Mouse (Mus musculus): ENCODE results near the gene Tsen54.
A peak's percentile ranks its signal among the peaks of the same experiment; 100 is the strongest.
"Not testable (repeated sequence)": the region's sequence is repeated elsewhere in the genome, so short reads cannot be mapped to it uniquely, and the experiment has no call there.

The Tsen54 gene

GRCm38 (mm10) chr11:115831518-115831917, 17.0 kb downstream of the Tsen54 start:
- DNase-seq: no peak

- no peak for DNase-seq
These were observed 17.5 kb downstream of the Tsen54 start for GRCm38 (mm10) chr11:115832064-115832463.

- no peak for DNase-seq
These were observed 18.0 kb downstream of the Tsen54 start for GRCm38 (mm10) chr11:115832523-115832922.

- DNase-seq: no peak
These were observed 18.5 kb downstream of the Tsen54 start for GRCm38 (mm10) chr11:115833021-115833513.

GRCm38 (mm10) chr11:115834033-115834432, 19.5 kb downstream of the Tsen54 start:
- DNase-seq: no peak

GRCm38 (mm10) chr11:115836656-115837395, 22.3 kb downstream of the Tsen54 start:
- DNase-seq: no peak

GRCm38 (mm10) chr11:115837606-115838345, 23.3 kb downstream of the Tsen54 start:
- DNase-seq: no peak

- no peak for DNase-seq
These were observed 24.4 kb downstream of the Tsen54 start for GRCm38 (mm10) chr11:115838895-115839311.

- no peak for DNase-seq
These were observed 25.2 kb downstream of the Tsen54 start for GRCm38 (mm10) chr11:115839732-115840131.

- DNase-seq: no peak
These were observed 26.5 kb downstream of the Tsen54 start for GRCm38 (mm10) chr11:115841044-115841443.

GRCm38 (mm10) chr11:115841961-115842550, 27.5 kb downstream of the Tsen54 start:
- no peak for DNase-seq

- no peak for DNase-seq
These were observed 28.8 kb downstream of the Tsen54 start for GRCm38 (mm10) chr11:115843141-115843890.

GRCm38 (mm10) chr11:115843891-115844239, 29.3 kb downstream of the Tsen54 start:
- DNase-seq: no peak

- DNase-seq: no peak
These were observed 29.7 kb downstream of the Tsen54 start for GRCm38 (mm10) chr11:115844240-115844639.

GRCm38 (mm10) chr11:115845819-115846218, 31.3 kb downstream of the Tsen54 start:
- DNase-seq: no peak

- peak; percentile 52 for DNase-seq
These were observed 40.1 kb downstream of the Tsen54 start for GRCm38 (mm10) chr11:115854674-115855073.

- DNase-seq: not testable (repeated sequence)
These were observed 42.6 kb downstream of the Tsen54 start for GRCm38 (mm10) chr11:115857146-115857545.

GRCm38 (mm10) chr11:115857936-115858335, 43.4 kb downstream of the Tsen54 start:
- DNase-seq: no peak

- no peak for DNase-seq
These were observed 43.8 kb downstream of the Tsen54 start, which contains the start of gene Myo15b for GRCm38 (mm10) chr11:115858354-115858753. TSS of gene Myo15b (plus strand) at chr11:115858406.

GRCm38 (mm10) chr11:115859143-115859945, 44.8 kb downstream of the Tsen54 start:
- peak; percentile 68 for DNase-seq

- no peak for DNase-seq
These were observed 49.4 kb downstream of the Tsen54 start for GRCm38 (mm10) chr11:115863895-115864294.

GRCm38 (mm10) chr11:115869393-115869792, 54.9 kb downstream of the Tsen54 start:
- DNase-seq: no peak
